Mouse (Mus musculus): ENCODE results near the gene Npas3.

DNA sequence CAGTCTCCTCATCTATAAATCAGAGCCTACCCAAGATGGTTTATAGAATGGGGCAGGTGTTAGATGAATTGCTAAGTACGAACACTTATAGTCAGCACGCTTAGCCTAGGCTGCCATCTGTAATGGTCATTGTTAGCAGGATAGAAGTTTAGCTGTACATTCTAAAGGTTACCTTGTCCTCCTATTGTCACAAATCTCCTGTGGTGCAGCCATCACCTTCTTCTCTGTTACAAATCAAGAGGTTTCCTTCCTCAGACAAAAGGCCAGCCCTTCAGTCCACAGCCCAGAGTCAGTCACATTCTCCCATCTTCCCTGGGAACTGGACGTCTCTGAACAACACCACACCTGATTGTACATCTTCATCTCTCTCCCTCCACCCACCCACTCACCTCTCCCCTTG, 851.0 kb downstream of the Npas3 start:
- TF ChIP-seq CTCF (IDR thresholded peaks at IDR 0.05; ENCODE audit: low read depth) (no peak), EP300 (IDR thresholded peaks at IDR 0.05; ENCODE audit: low read depth) (no peak)
